Mouse (Mus musculus) spleen, adult 2 months (tissue): ENCODE measurements around the gene Creb5.

ENCODE experiments used
- CTCF ChIP-seq: fragments of 200-500 bp; IDR thresholded peaks from 2 replicates; pipeline ENCODE4 v1.5.1; 2011; ENCODE audit warnings: mild to moderate bottlenecking, inconsistent platforms; ENCODE audit not compliant: insufficient read depth, insufficient read length, insufficient replicate concordance; ENCODE audit errors: extremely low read depth
- POLR2A ChIP-seq: fragments of 200-500 bp; IDR thresholded peaks from 2 replicates; pipeline ENCODE4 v1.6.1; 2011; ENCODE audit warnings: low read depth, low read length, inconsistent platforms

DNA sequence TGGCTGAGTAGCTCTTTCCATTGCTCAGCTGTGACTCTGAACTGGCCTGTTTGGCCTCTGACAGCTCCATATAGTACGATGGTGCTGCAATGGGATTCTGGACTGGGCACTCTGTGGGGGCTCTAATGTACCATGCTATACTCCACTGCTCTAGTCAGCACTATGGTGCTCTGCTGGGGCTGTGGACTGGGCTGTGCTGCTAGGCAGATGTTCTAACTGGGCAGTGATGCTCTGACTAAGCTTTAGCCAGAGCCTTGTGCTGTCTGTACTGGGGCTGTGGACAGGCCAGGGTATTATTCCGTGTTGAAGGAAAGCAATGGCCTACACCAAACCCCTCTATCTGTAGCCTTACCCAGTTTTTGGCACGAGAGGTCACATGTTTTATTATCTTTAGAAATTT lies 316.0 kb downstream of the Creb5 start:
- TF ChIP-seq CTCF (no peak), POLR2A (no peak)
